Mouse (Mus musculus): Measurements from ENCODE around the gene Etv6. TPM values are rescaled to one million over a fixed set of nuclear protein-coding genes. Genes with fewer than 3 reads are reported as not detected.

The Etv6 gene
- polyA plus RNA-seq, 1 experiment from 2014 or later, result 13.0 TPM

DNA sequence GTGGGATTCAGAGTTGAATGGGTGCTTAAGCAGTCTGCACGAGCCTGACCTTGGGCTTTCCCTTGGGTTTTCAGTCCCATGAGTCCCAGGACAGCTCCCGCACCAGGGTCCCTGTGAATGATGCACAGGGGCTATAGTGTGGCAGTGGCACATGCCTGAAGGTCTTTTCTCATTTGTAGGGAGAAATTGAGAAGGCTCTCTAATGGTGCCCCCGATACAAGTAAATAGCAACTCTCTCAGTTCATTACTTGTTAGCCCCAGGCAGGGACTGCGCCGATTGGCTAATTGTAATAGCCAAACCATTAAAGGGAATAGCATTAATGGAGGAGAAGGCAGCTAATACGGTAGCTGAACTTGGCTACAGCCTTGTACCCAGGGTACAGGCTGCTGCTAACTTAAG is 92.5 kb downstream of the Etv6 start:
- no peak overlapping the region for H3K9ac ChIP-seq (ENCODE audit: low read depth, low read length)
- H3K36me3 ChIP-seq (ENCODE audit: control insufficient read depth, insufficient read depth, low read length), result peaks cover 6% of the 10 kb centered on the region; the same call in 1 of the 2 replicates
- ATAC-seq (replicated peaks; ENCODE audit: low FRiP score) (no peak), DNase-seq (ENCODE audit: low spot score) (no peak)
- H3K4me3 ChIP-seq (ENCODE audit: low read depth, low read length), result no peak overlapping the region
- no peaks in the 10 kb centered on the region for H3K9me3 ChIP-seq (ENCODE audit: control insufficient read depth, low read length)
- H3K27ac ChIP-seq (ENCODE audit: low read depth, low read length), result no peak overlapping the region
- no peak overlapping the region for H3K4me2 ChIP-seq
- peaks cover 23% of the 10 kb centered on the region for H3K4me1 ChIP-seq (replicated peaks; ENCODE audit: control insufficient read depth, insufficient read depth, low read length)
- no peaks in the 10 kb centered on the region for H3K27me3 ChIP-seq (replicated peaks; ENCODE audit: control insufficient read depth, insufficient read depth, low read length)
- 89% methylated on average over 6 of the region's 6 CpGs for WGBS

GRCm38 (mm10) chr6:134128594-134128993 is 93.1 kb downstream of the Etv6 start:
- Histone ChIP-seq H3K9ac (ENCODE audit: low read depth, low read length) (no peak overlapping the region), H3K36me3 (ENCODE audit: control insufficient read depth, insufficient read depth, low read length) (peaks cover 6% of the 10 kb centered on the region; the same call in 1 of the 2 replicates), H3K9me3 (ENCODE audit: control insufficient read depth, low read length) (no peaks in the 10 kb centered on the region), H3K4me2 (no peak overlapping the region), H3K4me1 (replicated peaks; ENCODE audit: control insufficient read depth, insufficient read depth, low read length) (peaks cover 24% of the 10 kb centered on the region), H3K27ac (ENCODE audit: low read depth, low read length) (no peak overlapping the region), H3K27me3 (replicated peaks; ENCODE audit: control insufficient read depth, insufficient read depth, low read length) (no peaks in the 10 kb centered on the region), H3K4me3 (ENCODE audit: low read depth, low read length) (no peak overlapping the region)
- DNase-seq (ENCODE audit: low spot score), result no peak
- ATAC-seq (replicated peaks; ENCODE audit: low FRiP score), result no peak
- WGBS, result 90% methylated on average over 13 of the region's 13 CpGs

DNA sequence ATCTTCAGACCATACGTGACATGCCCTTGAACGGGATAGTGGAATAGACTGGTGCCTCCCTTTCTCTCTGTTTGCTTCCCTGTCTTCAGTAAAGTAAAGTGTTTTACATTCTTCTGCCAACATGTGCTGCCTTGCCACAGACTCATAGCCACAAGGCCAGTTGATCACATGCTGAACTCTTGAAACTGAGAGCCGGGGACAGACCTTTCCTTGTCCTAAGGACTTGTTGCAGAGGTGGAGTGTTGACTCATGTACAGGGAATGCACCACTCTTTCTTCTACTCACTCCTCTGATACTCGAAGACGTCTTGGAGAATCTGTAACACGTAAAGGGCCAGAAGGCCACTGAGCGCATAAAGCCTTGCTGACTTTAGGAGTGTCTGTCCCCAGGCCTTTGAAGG is 94.3 kb downstream of the Etv6 start:
- Histone ChIP-seq H3K27me3 (replicated peaks; ENCODE audit: control insufficient read depth, insufficient read depth, low read length) (no peaks in the 10 kb centered on the region), H3K9ac (ENCODE audit: low read depth, low read length) (no peak overlapping the region), H3K27ac (ENCODE audit: low read depth, low read length) (no peak overlapping the region), H3K4me3 (ENCODE audit: low read depth, low read length) (no peak overlapping the region), H3K4me2 (no peak overlapping the region), H3K4me1 (replicated peaks; ENCODE audit: control insufficient read depth, insufficient read depth, low read length) (peaks cover 27% of the 10 kb centered on the region), H3K9me3 (ENCODE audit: control insufficient read depth, low read length) (no peaks in the 10 kb centered on the region), H3K36me3 (ENCODE audit: control insufficient read depth, insufficient read depth, low read length) (peaks cover 6% of the 10 kb centered on the region; the same call in 1 of the 2 replicates)
- ATAC-seq (replicated peaks; ENCODE audit: low FRiP score), result no peak
- no peak for DNase-seq (ENCODE audit: low spot score)
- 92% methylated on average over 7 of the region's 7 CpGs for WGBS

GRCm38 (mm10) chr6:134130816-134131215 is 95.3 kb downstream of the Etv6 start:
- H3K4me2 ChIP-seq, result no peak overlapping the region
- ATAC-seq (replicated peaks; ENCODE audit: low FRiP score) (peak; percentile 76), DNase-seq (ENCODE audit: low spot score) (no peak)
- H3K27me3 ChIP-seq (replicated peaks; ENCODE audit: control insufficient read depth, insufficient read depth, low read length), result no peaks in the 10 kb centered on the region
- H3K4me1 ChIP-seq (replicated peaks; ENCODE audit: control insufficient read depth, insufficient read depth, low read length), result peaks cover 27% of the 10 kb centered on the region
- H3K9ac ChIP-seq (ENCODE audit: low read depth, low read length), result no peak overlapping the region
- no peak overlapping the region for H3K27ac ChIP-seq (ENCODE audit: low read depth, low read length)
- no peak overlapping the region for H3K4me3 ChIP-seq (ENCODE audit: low read depth, low read length)
- WGBS, result 63% methylated on average over 5 of the region's 5 CpGs
- peaks cover 6% of the 10 kb centered on the region; the same call in 1 of the 2 replicates for H3K36me3 ChIP-seq (ENCODE audit: control insufficient read depth, insufficient read depth, low read length)
- H3K9me3 ChIP-seq (ENCODE audit: control insufficient read depth, low read length), result no peaks in the 10 kb centered on the region

DNA sequence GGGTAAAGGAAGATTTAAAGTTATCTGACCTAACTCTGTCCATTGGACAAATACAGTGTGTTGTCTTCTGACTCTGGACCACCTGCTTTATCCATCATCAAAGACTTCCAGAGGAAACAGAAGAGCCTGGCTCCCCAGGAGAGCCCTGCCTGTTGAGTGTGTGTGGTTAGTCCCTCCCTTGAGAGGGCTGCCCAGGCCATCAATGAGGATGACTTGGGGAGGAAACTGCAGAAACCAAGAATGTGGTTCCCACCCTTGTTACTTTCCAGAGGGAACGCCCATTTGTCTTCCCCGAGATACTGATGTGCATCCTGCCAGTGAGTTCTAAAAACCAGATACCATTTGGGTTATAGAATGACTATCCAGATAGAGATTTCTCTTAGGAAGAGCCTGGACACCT is 96.1 kb downstream of the Etv6 start:
- H3K4me1 ChIP-seq (replicated peaks; ENCODE audit: control insufficient read depth, insufficient read depth, low read length), result peaks cover 27% of the 10 kb centered on the region
- no peaks in the 10 kb centered on the region for H3K9me3 ChIP-seq (ENCODE audit: control insufficient read depth, low read length)
- DNase-seq (ENCODE audit: low spot score), result no peak
- no peak overlapping the region for H3K9ac ChIP-seq (ENCODE audit: low read depth, low read length)
- 58% methylated on average over 2 of the region's 2 CpGs for WGBS
- no peak for ATAC-seq (replicated peaks; ENCODE audit: low FRiP score)
- H3K27ac ChIP-seq (ENCODE audit: low read depth, low read length), result no peak overlapping the region
- no peak overlapping the region for H3K4me3 ChIP-seq (ENCODE audit: low read depth, low read length)
- H3K27me3 ChIP-seq (replicated peaks; ENCODE audit: control insufficient read depth, insufficient read depth, low read length), result no peaks in the 10 kb centered on the region
- H3K4me2 ChIP-seq, result no peak overlapping the region
- peaks cover 6% of the 10 kb centered on the region; the same call in 1 of the 2 replicates for H3K36me3 ChIP-seq (ENCODE audit: control insufficient read depth, insufficient read depth, low read length)

GRCm38 (mm10) chr6:134133756-134134155 is 98.3 kb downstream of the Etv6 start:
- Histone ChIP-seq H3K9ac (ENCODE audit: low read depth, low read length) (no peak overlapping the region), H3K4me2 (no peak overlapping the region), H3K27me3 (replicated peaks; ENCODE audit: control insufficient read depth, insufficient read depth, low read length) (no peaks in the 10 kb centered on the region), H3K9me3 (ENCODE audit: control insufficient read depth, low read length) (no peaks in the 10 kb centered on the region), H3K27ac (ENCODE audit: low read depth, low read length) (no peak overlapping the region), H3K4me1 (replicated peaks; ENCODE audit: control insufficient read depth, insufficient read depth, low read length) (peaks cover 27% of the 10 kb centered on the region), H3K4me3 (ENCODE audit: low read depth, low read length) (no peak overlapping the region), H3K36me3 (ENCODE audit: control insufficient read depth, insufficient read depth, low read length) (peaks cover 6% of the 10 kb centered on the region; the same call in 1 of the 2 replicates)
- WGBS, result 46% methylated on average over 4 of the region's 4 CpGs
- ATAC-seq (replicated peaks; ENCODE audit: low FRiP score) (no peak), DNase-seq (ENCODE audit: low spot score) (no peak)

GRCm38 (mm10) chr6:134134821-134135323 is 99.4 kb downstream of the Etv6 start:
- 65% methylated on average over 9 of the region's 9 CpGs for WGBS
- H3K27me3 ChIP-seq (replicated peaks; ENCODE audit: control insufficient read depth, insufficient read depth, low read length), result no peaks in the 10 kb centered on the region
- DNase-seq (ENCODE audit: low spot score) (no peak), ATAC-seq (replicated peaks; ENCODE audit: low FRiP score) (0 out of 2 replicates have a peak, but pooled peaks have one; percentile 38)
- no peak overlapping the region for H3K9ac ChIP-seq (ENCODE audit: low read depth, low read length)
- no peaks in the 10 kb centered on the region for H3K36me3 ChIP-seq (ENCODE audit: control insufficient read depth, insufficient read depth, low read length)
- no peak overlapping the region for H3K4me3 ChIP-seq (ENCODE audit: low read depth, low read length)
- peaks cover 25% of the 10 kb centered on the region for H3K4me1 ChIP-seq (replicated peaks; ENCODE audit: control insufficient read depth, insufficient read depth, low read length)
- H3K9me3 ChIP-seq (ENCODE audit: control insufficient read depth, low read length), result no peaks in the 10 kb centered on the region
- no peak overlapping the region for H3K4me2 ChIP-seq
- no peak overlapping the region for H3K27ac ChIP-seq (ENCODE audit: low read depth, low read length)

DNA sequence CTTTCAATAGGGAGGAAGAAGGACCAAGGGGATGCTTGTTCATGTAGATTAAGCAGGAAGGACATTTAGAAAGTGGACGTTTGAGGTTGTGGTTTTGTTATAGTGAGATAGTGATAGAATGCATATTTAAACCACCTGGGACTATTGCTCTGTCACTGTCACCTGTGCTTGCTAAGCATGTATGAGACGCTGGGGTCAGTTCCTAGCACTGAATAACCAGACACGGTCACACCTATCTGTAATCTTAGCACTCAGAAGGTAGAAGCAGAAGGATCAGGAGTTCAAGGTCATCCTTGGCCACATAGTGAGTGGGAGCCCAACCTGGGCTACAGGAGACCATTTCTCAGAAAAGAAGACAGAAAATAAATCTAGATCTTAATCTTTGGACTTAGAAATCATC is 100.8 kb downstream of the Etv6 start:
- Histone ChIP-seq H3K9ac (ENCODE audit: low read depth, low read length) (no peak overlapping the region), H3K9me3 (ENCODE audit: control insufficient read depth, low read length) (no peaks in the 10 kb centered on the region), H3K4me3 (ENCODE audit: low read depth, low read length) (no peak overlapping the region), H3K27ac (ENCODE audit: low read depth, low read length) (no peak overlapping the region), H3K27me3 (replicated peaks; ENCODE audit: control insufficient read depth, insufficient read depth, low read length) (no peaks in the 10 kb centered on the region), H3K4me2 (no peak overlapping the region), H3K4me1 (replicated peaks; ENCODE audit: control insufficient read depth, insufficient read depth, low read length) (peaks cover 23% of the 10 kb centered on the region), H3K36me3 (ENCODE audit: control insufficient read depth, insufficient read depth, low read length) (no peaks in the 10 kb centered on the region)
- 65% methylated on average over 3 of the region's 3 CpGs for WGBS
- no peak for DNase-seq (ENCODE audit: low spot score)
- no peak for ATAC-seq (replicated peaks; ENCODE audit: low FRiP score)

- 89% methylated on average over 3 of the region's 3 CpGs for WGBS
- no peak overlapping the region for H3K4me2 ChIP-seq
- H3K4me3 ChIP-seq (ENCODE audit: low read depth, low read length), result no peak overlapping the region
- ATAC-seq (replicated peaks; ENCODE audit: low FRiP score) (no peak), DNase-seq (ENCODE audit: low spot score) (no peak)
- no peaks in the 10 kb centered on the region for H3K9me3 ChIP-seq (ENCODE audit: control insufficient read depth, low read length)
- H3K4me1 ChIP-seq (replicated peaks; ENCODE audit: control insufficient read depth, insufficient read depth, low read length), result peaks cover 33% of the 10 kb centered on the region
- H3K27me3 ChIP-seq (replicated peaks; ENCODE audit: control insufficient read depth, insufficient read depth, low read length), result no peaks in the 10 kb centered on the region
- no peak overlapping the region for H3K27ac ChIP-seq (ENCODE audit: low read depth, low read length)
- no peaks in the 10 kb centered on the region for H3K36me3 ChIP-seq (ENCODE audit: control insufficient read depth, insufficient read depth, low read length)
- H3K9ac ChIP-seq (ENCODE audit: low read depth, low read length), result no peak overlapping the region
Measured at GRCm38 (mm10) chr6:134139359-134139758, 103.9 kb downstream of the Etv6 start.
